8 mouse cellular contexts compared by ENCODE assay signal in the genomic region with DNA sequence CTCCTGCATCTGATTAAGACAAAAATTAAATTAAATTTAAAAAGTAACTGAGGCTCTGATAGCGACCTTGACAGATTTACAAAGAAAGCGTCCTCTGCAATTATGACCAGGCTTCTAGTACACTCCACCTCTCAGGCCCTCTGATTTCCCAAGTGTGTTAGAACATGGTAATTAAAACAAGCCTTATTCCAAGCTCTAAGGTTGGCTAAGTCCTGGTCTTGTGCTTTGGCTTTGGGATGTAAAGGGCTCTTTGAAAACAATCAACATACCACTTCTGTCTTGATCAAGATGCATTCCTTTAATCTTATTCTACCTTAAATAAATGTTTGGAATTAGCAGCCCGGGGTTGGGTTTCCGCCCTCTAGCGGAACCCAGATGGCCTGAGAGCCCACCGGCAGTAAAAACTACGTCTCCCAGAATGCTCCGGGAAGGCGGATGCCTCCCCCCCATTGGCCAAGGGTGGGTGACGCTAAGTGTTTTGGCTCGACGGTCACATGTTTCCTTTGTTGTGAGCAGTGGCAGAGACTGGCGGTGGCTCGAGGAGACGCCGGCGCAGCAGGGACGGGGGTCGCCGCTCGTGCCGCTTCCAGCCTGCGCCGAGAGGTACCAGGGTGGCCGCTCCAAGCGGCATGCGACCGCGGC. TPM values are rescaled to one million over a fixed set of nuclear protein-coding genes. Genes with fewer than 3 reads are reported as not detected.
A peak's percentile ranks its signal among the peaks of the same experiment; 100 is the strongest.
DNase-seq lines count a peak whose midpoint lies in the region; ATAC-seq and TF ChIP-seq lines count a peak whose summit lies in the region.

TSS of gene Klhl24 (plus strand) at position 474 of the 642 bp plus-strand sequence.

- H3K27ac ChIP-seq in ES-Bruce4 (ENCODE audit: insufficient read depth, low read length) = peak within 1 kb of the TSS; percentile 54
- H3K27ac ChIP-seq in forebrain, embryonic 13.5 days = peak within 1 kb of the TSS; percentile 99
- peak within 1 kb of the TSS; percentile 100 for H3K27ac ChIP-seq in liver, postnatal 0 days (ENCODE audit: low read depth)
- peak within 1 kb of the TSS; percentile 99 for H3K27ac ChIP-seq in neural tube, embryonic 14.5 days (ENCODE audit: low read depth, low read length)

- H3K27me3 ChIP-seq in ES-Bruce4 (ENCODE audit: control insufficient read depth, insufficient read depth, low read length, poor library complexity, severe bottlenecking) = no peaks in the 10 kb centered on the region
- no peaks in the 10 kb centered on the region for H3K27me3 ChIP-seq in forebrain, embryonic 13.5 days
- H3K27me3 ChIP-seq in liver, postnatal 0 days (ENCODE audit: insufficient read depth, low read length) = no peaks in the 10 kb centered on the region
- H3K27me3 ChIP-seq in neural tube, embryonic 14.5 days (ENCODE audit: control insufficient read depth, insufficient read depth, low read length) = no peaks in the 10 kb centered on the region

- peak; percentile 43 for TF ChIP-seq CTCF in ES-Bruce4 (IDR thresholded peaks at IDR 0.05; ENCODE audit: low read depth, low read length)
- peak; percentile 83 for TF ChIP-seq CTCF in liver, postnatal 0 days (IDR thresholded peaks at IDR 0.05; ENCODE audit: low read depth)

- peak within 1 kb of the TSS; percentile 89 for H3K4me3 ChIP-seq in ES-Bruce4 (ENCODE audit: low read depth, low read length)
- H3K4me3 ChIP-seq in forebrain, embryonic 13.5 days = peak within 1 kb of the TSS; percentile 91
- H3K4me3 ChIP-seq in liver, postnatal 0 days (ENCODE audit: low read depth, low read length) = peak within 1 kb of the TSS; percentile 87
- H3K4me3 ChIP-seq in neural tube, embryonic 14.5 days (ENCODE audit: low read depth, low read length) = peak within 1 kb of the TSS; percentile 65

- WGBS in forebrain, embryonic 13.5 days = 1% methylated on average over 29 of the region's 29 CpGs
- 1% methylated on average over 29 of the region's 29 CpGs for WGBS in large intestine, adult 2 months
- WGBS in liver, postnatal 0 days (ENCODE audit: insufficient replicate concordance) = 3% methylated on average over 29 of the region's 29 CpGs
- WGBS in neural tube, embryonic 14.5 days = under 1% methylated on average over 29 of the region's 29 CpGs

- peak; percentile 96 for DNase-seq in heart, postnatal 10 days
- peak; percentile 89 for DNase-seq in large intestine, adult 2 months (ENCODE audit: low read depth, low spot score)
- peak; percentile 92 for DNase-seq in liver, postnatal 0 days
- DNase-seq in testis, postnatal 14 days (ENCODE audit: low spot score) = peak; percentile 93

- peak; percentile 97 for ATAC-seq in cerebellum, adult (ENCODE audit: insufficient number of reproducible peaks, low FRiP score, low TSS enrichment)
- peak; percentile 97 for ATAC-seq in forebrain, embryonic 13.5 days
- ATAC-seq in liver, postnatal 0 days = peak; percentile 86
- peak; percentile 97 for ATAC-seq in neural tube, embryonic 14.5 days (ENCODE audit: low read depth)

- intact Hi-C loops in heart, postnatal 10 days (cut with DNase I) = loop anchor here (5.0 to 10.0 kb wide), 3 partner anchors 115 to 190 kb away; partner anchors contain the start of gene Klhl6

- H3K4me1 ChIP-seq in ES-Bruce4 (ENCODE audit: control insufficient read depth, insufficient read depth, low read length) = no peaks in the 10 kb centered on the region
- H3K4me1 ChIP-seq in forebrain, embryonic 13.5 days = peaks cover 5% of the 10 kb centered on the region; the same call in 1 of the 2 replicates
- H3K4me1 ChIP-seq in liver, postnatal 0 days (ENCODE audit: insufficient read depth) = 0 out of 2 replicates have a peak, but pooled peaks cover 3% of the 10 kb centered on the region
- peaks cover 4% of the 10 kb centered on the region; the same call in 1 of the 2 replicates for H3K4me1 ChIP-seq in neural tube, embryonic 14.5 days (ENCODE audit: control insufficient read depth, insufficient read depth, low read length)

- H3K4me2 ChIP-seq in forebrain, embryonic 13.5 days = peak within 1 kb of the TSS; percentile 66
- H3K4me2 ChIP-seq in liver, postnatal 0 days (ENCODE audit: low read depth, low read length) = peak within 1 kb of the TSS; percentile 79
- peak within 1 kb of the TSS; percentile 60 for H3K4me2 ChIP-seq in neural tube, embryonic 14.5 days (ENCODE audit: low read depth, low read length)

- TF ChIP-seq POLR2A in ES-Bruce4 (IDR thresholded peaks at IDR 0.05; ENCODE audit: insufficient read depth, low read length) = peak; percentile 69

- H3K9me3 ChIP-seq in ES-Bruce4 (replicated peaks; ENCODE audit: control insufficient read depth, insufficient read depth, low read length, poor library complexity, severe bottlenecking) = no peaks in the 10 kb centered on the region
- no peaks in the 10 kb centered on the region for H3K9me3 ChIP-seq in forebrain, embryonic 13.5 days (replicated peaks)
- no peaks in the 10 kb centered on the region for H3K9me3 ChIP-seq in liver, postnatal 0 days (ENCODE audit: low read length)
- H3K9me3 ChIP-seq in neural tube, embryonic 14.5 days (ENCODE audit: control insufficient read depth, low read length) = no peaks in the 10 kb centered on the region

- TF ChIP-seq EP300 in ES-Bruce4 (IDR thresholded peaks at IDR 0.05; ENCODE audit: insufficient read depth, low read depth, low read length) = no peak
- TF ChIP-seq EP300 in liver, postnatal 0 days (IDR thresholded peaks at IDR 0.05; ENCODE audit: low read depth) = 0 out of 2 replicates have a peak, but pooled peaks have one; percentile 14

- H3K9ac ChIP-seq in ES-Bruce4 (ENCODE audit: low read depth, poor library complexity, severe bottlenecking) = peak within 1 kb of the TSS; percentile 76
- peak within 1 kb of the TSS; percentile 96 for H3K9ac ChIP-seq in forebrain, embryonic 13.5 days
- H3K9ac ChIP-seq in liver, postnatal 0 days (replicated peaks) = peak within 1 kb of the TSS; percentile 95
- H3K9ac ChIP-seq in neural tube, embryonic 14.5 days (replicated peaks; ENCODE audit: low read depth, low read length) = peak within 1 kb of the TSS; percentile 98

- H3K36me3 ChIP-seq in ES-Bruce4 (ENCODE audit: control insufficient read depth, insufficient read depth, low read length, poor library complexity, severe bottlenecking) = no peaks in the 10 kb centered on the region
- peaks cover 3% of the 10 kb centered on the region; the same call in 1 of the 2 replicates for H3K36me3 ChIP-seq in forebrain, embryonic 13.5 days (ENCODE audit: poor library complexity, severe bottlenecking)
- 0 out of 2 replicates have a peak, but pooled peaks cover 3% of the 10 kb centered on the region for H3K36me3 ChIP-seq in liver, postnatal 0 days (replicated peaks; ENCODE audit: insufficient read depth, low read length)
- H3K36me3 ChIP-seq in neural tube, embryonic 14.5 days (ENCODE audit: control insufficient read depth, insufficient read depth, low read length) = no peaks in the 10 kb centered on the region

RNA-seq across cellular contexts. Expression of gene Klhl24, which starts in this region (rescaled TPM):
- polyA plus RNA-seq in ES-Bruce4 (2011; ENCODE audit: insufficient read depth, insufficient read length, low read depth, missing spikeins) = 96.1 and 113 TPM in 2 replicates
- 54.2 and 59.3 TPM in 2 replicates for polyA plus RNA-seq in forebrain, embryonic 13.5 days (2015; fragmentation: Nextera tagmentation; extraction: Ambion mirVana)
- total RNA-seq in heart, postnatal 10 days (2021) = 100 to 1,000 TPM; 153 to 179 TPM
- polyA plus RNA-seq in large intestine, adult 2 months (2012; rRNA removed) = 4.0 and 6.4 TPM in 2 replicates
- 10.5 and 12.1 TPM in 2 replicates for polyA plus RNA-seq in liver, postnatal 0 days (2015; fragmentation: Nextera tagmentation; extraction: Ambion mirVana)
- 57.9 and 59.4 TPM in 2 replicates for polyA plus RNA-seq in neural tube, embryonic 14.5 days (2014; fragmentation: Nextera tagmentation; extraction: Ambion mirVana)

Comparison
In these comparisons a context has a peak if more than half of its experiments do, and no peak if none do; other contexts are left out.
1. Peak in every context shown above with its lines: DNase-seq, ATAC-seq, H3K4me3 ChIP-seq and H3K27ac ChIP-seq.